Mouse (Mus musculus): Measurements from ENCODE around the gene Mfsd4b3. TPM values are rescaled to one million over a fixed set of nuclear protein-coding genes. Genes with fewer than 3 reads are reported as not detected.
A peak's percentile ranks its signal among the peaks of the same experiment; 100 is the strongest.

Gene Mfsd4b3
- polyA plus RNA-seq, 1 experiment from 2014 or later = 0.10 TPM

- no peak overlapping the region for H3K4me2 ChIP-seq
- no peaks in the 10 kb centered on the region for H3K4me1 ChIP-seq (replicated peaks)
- 73% methylated on average over 13 of the region's 13 CpGs for WGBS
- ATAC-seq (ENCODE audit: low FRiP score) = no peak
- no peak overlapping the region for H3K4me3 ChIP-seq
- no peak overlapping the region for H3K9ac ChIP-seq
- H3K27ac ChIP-seq = no peak overlapping the region
- H3K9me3 ChIP-seq = no peaks in the 10 kb centered on the region
- H3K27me3 ChIP-seq = no peaks in the 10 kb centered on the region
- no peaks in the 10 kb centered on the region for H3K36me3 ChIP-seq
Observed at GRCm38 (mm10) chr10:39908768-39909441, 51.0 kb downstream of the Mfsd4b3 start.

- Histone ChIP-seq H3K4me2 (no peak overlapping the region), H3K36me3 (no peaks in the 10 kb centered on the region), H3K9ac (no peak overlapping the region; the same call in 1 of the 2 replicates), H3K4me3 (no peak overlapping the region), H3K27me3 (no peaks in the 10 kb centered on the region), H3K27ac (no peak overlapping the region), H3K9me3 (no peaks in the 10 kb centered on the region), H3K4me1 (replicated peaks) (no peaks in the 10 kb centered on the region)
- 85% methylated on average over 10 of the region's 10 CpGs for WGBS
- no peak for ATAC-seq (ENCODE audit: low FRiP score)
Observed at GRCm38 (mm10) chr10:39906799-39907658, 52.9 kb downstream of the Mfsd4b3 start.

GRCm38 (mm10) chr10:39904191-39904590 is 55.8 kb downstream of the Mfsd4b3 start:
- 80% methylated on average over 3 of the region's 3 CpGs for WGBS

GRCm38 (mm10) chr10:39898874-39899371 is 61.0 kb downstream of the Mfsd4b3 start, which contains the start of gene Mfsd4b4:
Gene Mfsd4b4 (minus strand): TSS chr10:39899238.
- under 1% methylated on average over 41 of the region's 41 CpGs for WGBS

More at GRCm38 (mm10) chr10:39904191-39904590, 55.8 kb downstream of the Mfsd4b3 start:
- Histone ChIP-seq H3K4me1 (replicated peaks) (peaks cover 7% of the 10 kb centered on the region), H3K27me3 (no peaks in the 10 kb centered on the region), H3K9ac (no peak overlapping the region), H3K4me2 (no peak overlapping the region), H3K36me3 (no peaks in the 10 kb centered on the region), H3K4me3 (no peak overlapping the region), H3K27ac (no peak overlapping the region), H3K9me3 (no peaks in the 10 kb centered on the region)
- no peak for ATAC-seq (ENCODE audit: low FRiP score)

More at GRCm38 (mm10) chr10:39898874-39899371, 61.0 kb downstream of the Mfsd4b3 start, which contains the start of gene Mfsd4b4:
- H3K9ac ChIP-seq = peak within 1 kb of the TSS; percentile 93
- peaks cover 16% of the 10 kb centered on the region for H3K4me1 ChIP-seq (replicated peaks)
- H3K9me3 ChIP-seq = no peaks in the 10 kb centered on the region
- peak; percentile 98 for ATAC-seq (ENCODE audit: low FRiP score)
- no peaks in the 10 kb centered on the region for H3K36me3 ChIP-seq
- H3K27me3 ChIP-seq = no peaks in the 10 kb centered on the region
- H3K27ac ChIP-seq = peak within 1 kb of the TSS; percentile 90
- peak within 1 kb of the TSS; percentile 86 for H3K4me2 ChIP-seq
- H3K4me3 ChIP-seq = peak within 1 kb of the TSS; percentile 78

Other genes starting within 250 kb of the Mfsd4b3 start
- gene Rev3l, start 228.0 kb downstream of the Mfsd4b3 start, polyA plus RNA-seq (2015; fragmentation: Nextera tagmentation; extraction: Ambion mirVana) = 29.2 and 30.7 TPM in 2 replicates
- 4.0 and 4.3 TPM in 2 replicates for gene Mfsd4b4, start 60.9 kb downstream of the Mfsd4b3 start, polyA plus RNA-seq (2015; fragmentation: Nextera tagmentation; extraction: Ambion mirVana)
- not detected in 2 replicates for gene Mfsd4b2, start 33.2 kb downstream of the Mfsd4b3 start, polyA plus RNA-seq (2015; fragmentation: Nextera tagmentation; extraction: Ambion mirVana)
- gene Mfsd4b5, start 26.5 kb upstream of the Mfsd4b3 start, polyA plus RNA-seq (2015; fragmentation: Nextera tagmentation; extraction: Ambion mirVana) = 0.08 TPM in 1 of 2 replicates, not detected in the other
- gene Mfsd4b1, start 65.1 kb upstream of the Mfsd4b3 start, polyA plus RNA-seq (2015; fragmentation: Nextera tagmentation; extraction: Ambion mirVana) = 0.14 TPM in 2 replicates
- 6.4 and 12.8 TPM in 2 replicates for gene Slc16a10, start 182.1 kb upstream of the Mfsd4b3 start, polyA plus RNA-seq (2015; fragmentation: Nextera tagmentation; extraction: Ambion mirVana)